Mouse (Mus musculus) right cerebral cortex, postnatal 4 days (tissue): ENCODE measurements around the gene Polr2a.

Source experiments
- DNase-seq: peaks from one replicate; pipeline ENCODE4 v3.0.0-alpha.2; 2022

Polr2a gene

DNA sequence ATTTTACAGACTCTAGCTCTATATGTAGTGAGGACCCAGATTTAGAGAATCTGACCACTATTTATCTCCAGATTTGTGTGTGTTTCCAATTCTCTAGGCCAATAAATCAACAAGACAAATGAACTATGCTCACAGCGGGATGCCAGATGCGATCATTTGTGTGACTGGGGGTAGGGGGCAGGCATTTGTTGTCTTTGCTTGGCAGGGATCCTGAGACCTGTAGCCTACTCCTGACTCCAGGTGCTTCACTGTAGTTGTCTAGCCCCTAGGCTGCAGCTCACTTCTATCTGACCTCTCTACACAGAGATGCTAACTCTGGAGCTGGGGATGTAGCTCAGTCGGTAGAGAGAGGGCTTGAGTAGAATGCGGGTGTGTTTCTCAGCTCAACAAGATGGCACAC, 23.4 kb upstream of the Polr2a start:
- DNase-seq = no peak

DNA sequence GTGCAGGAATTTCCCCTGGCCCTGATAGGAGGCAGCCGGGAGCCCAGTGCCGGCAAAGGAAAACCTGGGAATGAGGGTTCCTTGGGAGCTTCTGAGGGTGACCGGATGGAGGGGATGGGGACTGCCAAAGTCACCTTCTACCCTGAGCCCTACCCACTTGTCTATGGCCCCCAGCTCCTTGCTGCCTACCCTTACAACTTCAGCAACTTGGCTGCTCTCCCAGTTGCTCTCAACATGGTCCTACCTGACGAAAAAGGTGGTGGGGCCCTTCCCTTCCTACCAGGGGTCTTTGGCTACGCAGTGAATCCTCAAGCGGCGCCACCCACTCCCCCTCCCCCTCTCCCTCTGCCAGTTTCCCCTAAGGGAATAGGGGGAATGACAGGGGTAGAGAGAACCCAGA, 20.5 kb upstream of the Polr2a start:
- DNase-seq = no peak

DNA sequence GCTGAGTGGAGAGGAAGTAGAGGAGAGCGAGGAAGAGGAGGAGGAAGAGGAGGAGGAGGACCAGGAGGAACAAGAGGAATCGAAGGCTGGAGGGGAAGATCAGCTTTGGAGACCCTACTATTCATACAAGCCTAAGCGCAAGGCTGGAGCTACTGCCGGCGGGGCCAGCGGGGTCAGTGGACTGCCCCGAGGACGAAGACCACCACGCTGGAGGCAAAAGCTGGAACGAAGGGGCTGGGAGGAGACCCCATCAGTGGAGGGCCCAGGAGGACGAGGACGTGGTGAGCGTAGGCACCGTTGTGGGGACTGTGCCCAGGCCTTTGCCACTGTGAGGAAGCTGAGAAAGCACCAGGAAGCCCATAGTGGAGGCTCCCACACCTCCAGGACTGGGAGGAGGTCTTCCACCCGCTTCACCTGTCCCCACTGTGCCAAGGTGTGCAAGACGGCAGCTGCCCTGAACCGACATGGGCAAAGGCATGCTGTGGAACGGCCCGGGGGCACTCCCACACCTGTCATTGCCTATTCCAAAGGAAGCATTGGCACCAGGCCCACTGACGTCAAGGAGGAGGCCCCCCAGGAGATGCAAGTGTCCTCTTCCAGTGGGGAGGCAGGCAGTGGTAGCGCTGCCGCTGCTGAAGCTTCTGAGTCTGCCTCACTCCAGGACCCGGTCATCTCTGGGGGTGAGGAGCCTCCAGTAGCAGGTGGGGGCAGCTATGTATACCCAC, 20.0 kb upstream of the Polr2a start:
- DNase-seq = no peak

DNA sequence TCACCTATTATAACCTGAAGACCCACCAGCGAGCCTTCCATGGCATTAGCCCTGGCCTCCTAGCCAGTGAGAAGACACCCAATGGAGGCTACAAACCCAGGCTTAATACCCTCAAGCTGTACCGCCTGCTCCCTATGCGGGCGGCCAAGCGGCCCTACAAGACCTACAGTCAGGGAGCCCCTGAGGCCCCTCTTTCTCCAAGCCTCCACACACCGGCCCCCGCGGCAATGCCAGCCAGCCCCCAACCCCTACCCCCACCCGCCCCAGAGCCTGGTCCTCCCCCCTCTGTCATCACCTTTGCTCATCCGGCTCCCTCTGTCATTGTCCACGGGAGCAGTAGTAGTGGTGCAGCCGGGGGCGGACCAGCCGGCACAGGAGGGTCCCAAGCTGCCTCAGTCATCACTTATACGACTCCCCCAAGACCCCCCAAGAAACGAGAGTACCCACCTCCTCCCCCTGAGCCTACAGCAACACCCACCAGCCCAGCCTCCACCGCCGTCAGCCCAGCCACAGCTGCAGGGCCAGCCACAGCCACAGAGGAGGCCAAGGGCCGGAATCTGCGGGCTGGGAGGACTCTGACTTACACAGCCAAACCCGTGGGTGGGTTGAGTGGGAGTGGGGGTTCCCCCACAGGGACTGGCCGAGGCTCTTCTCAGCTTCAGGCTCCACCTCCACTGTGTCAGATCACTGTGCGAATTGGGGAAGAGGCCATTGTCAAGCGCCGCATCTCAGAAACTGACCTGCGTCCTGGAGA, 19.2 kb upstream of the Polr2a start:
- DNase-seq = no peak

DNA sequence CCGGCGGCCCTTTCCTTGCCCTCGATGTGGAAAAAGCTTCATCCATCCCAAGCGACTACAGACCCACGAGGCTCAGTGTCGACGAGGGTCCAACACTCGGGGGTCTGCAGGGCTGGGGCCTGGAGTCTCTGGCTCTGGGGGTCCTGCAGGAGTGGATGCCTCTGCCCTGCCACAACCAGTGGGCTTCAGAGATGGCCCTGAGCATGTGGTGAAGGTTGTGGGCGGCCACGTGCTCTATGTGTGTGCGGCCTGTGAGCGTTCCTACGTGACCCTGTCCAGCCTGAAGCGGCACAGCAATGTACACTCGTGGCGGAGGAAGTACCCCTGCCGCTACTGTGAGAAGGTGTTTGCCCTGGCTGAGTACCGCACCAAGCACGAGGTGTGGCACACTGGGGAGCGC, 18.1 kb upstream of the Polr2a start:
- no peak for DNase-seq

DNA sequence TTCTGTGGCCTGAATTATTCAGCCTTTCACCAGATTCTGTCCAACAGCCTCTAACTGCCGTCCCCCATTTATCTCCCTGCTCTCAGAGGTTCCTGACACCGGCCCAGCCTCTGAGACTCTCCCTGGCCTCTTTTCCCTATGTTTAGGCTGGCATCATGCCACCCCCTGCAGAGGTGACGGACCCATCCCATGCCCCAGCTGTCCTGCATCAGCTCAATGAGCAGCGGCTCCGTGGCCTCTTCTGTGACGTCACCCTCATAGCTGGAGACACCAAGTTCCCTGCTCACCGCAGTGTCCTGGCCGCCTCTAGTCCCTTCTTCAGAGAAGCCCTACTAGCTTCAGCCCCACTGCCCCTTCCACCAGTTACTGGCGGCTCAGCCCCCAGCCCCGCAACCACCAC, 17.3 kb upstream of the Polr2a start:
- no peak for DNase-seq

DNA sequence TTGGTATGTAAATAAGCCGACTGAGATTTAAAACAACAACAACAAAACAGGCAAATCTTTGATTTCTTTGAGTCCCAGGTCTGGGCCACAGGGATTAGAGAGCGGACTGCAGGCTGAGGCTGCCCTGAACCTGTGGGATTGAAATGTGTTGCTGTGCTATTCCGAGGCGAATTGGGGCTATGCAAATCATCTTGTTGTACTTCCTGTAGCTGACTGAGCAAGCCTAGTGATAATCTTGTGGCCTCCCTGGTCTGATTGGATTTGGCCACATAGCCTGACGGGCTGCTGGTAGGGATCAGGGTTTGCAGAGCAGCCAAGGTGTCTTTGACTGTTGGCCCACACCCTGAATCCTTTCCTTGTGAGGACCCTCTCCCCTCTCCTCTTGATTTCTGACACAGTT, 16.5 kb upstream of the Polr2a start:
- no peak for DNase-seq

DNA sequence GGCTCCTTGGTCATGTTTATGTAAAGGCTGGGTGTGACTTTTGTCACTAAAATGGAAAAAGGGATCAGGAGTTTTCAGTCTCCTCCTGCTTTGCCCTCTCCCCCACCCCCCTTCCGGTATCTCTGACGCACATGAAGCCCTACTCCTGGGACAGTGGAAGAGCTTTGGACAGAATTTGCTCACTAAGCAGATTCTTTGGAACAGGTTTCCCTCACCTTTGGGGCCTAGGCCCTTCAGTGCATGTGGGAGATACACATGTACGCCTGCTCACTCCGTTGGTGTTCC, 9.1 kb upstream of the Polr2a start:
- DNase-seq = no peak

DNA sequence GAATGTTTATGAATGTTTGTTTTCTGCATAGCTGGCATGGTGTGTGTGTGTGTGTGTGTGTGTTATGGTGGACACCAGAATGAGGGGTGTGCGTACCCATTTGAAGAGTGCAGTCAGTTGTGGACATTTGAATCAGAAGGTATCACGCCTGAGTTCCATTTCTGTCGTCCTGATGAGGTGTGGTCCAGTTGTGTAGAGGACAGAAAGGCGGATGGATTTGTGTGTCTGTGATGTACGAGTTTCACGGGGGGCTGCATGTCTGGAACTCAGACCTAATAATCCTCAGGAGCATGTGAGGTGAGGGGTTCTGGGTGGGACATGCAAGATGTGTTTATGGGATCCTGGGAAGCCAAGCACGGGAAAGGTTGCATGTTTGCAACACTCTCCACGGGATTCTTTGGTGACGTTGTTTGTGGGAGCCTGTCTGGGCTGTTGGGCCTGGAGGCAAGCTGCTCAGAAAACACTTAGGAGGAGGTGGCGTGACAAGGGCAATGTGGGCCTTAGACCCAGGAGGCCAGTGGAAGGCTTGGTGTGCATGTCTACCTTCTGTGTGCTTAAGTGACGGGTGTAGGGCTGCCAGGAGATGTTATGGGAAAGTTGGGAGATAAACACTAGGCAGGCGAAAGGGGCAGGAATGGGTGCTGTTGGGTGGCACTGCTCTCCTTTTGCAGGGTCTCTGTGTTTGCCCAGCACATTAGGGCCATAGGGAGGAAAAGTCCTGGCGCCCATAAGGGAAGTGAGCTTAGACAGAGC, 8.6 kb upstream of the Polr2a start:
- no peak for DNase-seq

DNA sequence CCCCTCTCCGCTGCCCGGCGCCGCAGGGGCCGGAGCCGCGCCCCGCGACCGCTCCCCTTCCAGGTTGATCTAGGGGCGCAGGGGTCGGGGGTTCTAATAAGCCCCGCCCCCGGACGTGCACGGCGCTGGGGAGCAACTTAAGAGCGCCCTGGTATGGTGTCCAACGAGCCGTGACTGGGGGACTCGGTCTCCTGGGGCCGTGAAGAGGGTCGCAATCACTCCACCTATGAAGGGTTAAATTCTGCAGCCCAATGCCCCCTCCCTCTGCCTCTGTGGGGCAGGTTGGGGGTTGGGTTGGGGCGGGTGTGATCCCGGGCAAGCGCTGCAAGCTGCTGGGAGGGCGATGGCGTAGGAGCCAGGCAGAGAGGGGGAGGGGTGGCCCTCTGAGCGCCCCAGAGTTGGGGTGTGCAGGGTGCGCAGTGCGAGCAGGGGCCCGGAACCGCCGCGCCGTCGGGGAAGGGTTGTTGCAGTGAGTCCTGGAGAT, 7.7 kb upstream of the Polr2a start:
- peak; percentile 73 for DNase-seq

DNA sequence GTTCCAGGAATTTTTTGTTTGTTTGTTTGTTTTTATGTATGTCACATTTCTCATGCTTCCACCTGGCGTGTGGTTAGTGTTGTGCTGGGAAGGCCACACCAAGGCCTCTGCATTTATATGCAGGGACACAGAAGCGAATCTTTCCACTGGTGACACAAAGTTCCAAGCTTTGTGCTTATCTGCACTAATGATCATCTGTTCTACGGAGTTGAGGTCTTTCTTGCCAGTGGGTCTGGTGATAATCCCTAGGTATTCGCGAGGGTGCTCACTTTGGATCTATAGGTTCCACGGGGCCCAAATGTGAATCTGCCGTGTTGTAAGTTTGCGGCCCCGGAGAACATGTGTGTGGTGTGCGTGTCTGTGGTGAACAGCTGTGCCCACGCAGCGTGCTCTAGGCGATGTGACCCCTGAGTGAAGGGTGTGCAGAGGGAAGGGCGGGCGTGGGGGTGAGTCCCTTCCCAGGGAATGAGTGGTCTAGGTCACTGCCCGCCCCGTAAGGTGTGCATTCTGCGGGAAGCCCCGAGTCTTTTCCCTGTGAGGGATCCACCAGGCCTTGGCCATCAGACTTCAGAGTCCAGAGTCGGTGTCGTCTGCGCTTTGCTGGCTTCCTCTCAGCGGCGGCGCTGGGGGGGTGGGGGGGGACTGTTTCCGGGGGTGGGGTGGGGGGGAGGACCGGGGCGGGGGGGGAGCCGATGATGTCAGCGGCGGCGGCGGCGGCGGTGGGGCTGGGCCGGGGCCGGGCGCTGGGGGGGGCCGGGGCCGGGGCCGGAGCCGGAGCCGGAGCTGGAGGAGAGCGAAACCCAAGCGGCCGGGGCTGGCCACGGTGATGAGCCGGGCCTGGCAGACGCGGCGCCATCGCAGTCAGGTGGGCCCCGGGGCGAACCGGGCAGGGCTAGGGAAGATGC, 7.0 kb upstream of the Polr2a start, which contains the start of gene Zbtb4:
TSS of gene Zbtb4 (plus strand) at position 692 of the 905 bp plus-strand sequence.
- peak; percentile 64 for DNase-seq

DNA sequence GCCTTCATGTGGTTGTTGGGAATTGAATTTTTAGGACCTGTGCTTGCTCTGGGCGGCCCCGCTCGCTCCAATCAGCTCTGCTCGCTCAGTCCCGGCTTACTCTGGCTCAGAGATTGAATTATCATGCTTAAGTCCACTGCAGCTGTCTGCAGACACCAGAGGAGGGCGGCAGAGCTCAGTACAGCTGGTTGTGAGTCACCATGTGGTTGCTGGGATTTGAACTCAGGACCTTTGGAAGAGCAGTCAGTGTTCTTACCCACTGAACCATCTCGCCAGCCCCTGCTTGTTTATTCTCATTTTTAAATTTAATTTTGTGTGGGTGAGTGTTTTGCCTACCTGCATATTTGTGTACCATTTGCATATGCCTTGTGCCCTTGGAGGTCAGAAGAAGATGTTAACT, 5.1 kb upstream of the Polr2a start:
- no peak for DNase-seq

DNA sequence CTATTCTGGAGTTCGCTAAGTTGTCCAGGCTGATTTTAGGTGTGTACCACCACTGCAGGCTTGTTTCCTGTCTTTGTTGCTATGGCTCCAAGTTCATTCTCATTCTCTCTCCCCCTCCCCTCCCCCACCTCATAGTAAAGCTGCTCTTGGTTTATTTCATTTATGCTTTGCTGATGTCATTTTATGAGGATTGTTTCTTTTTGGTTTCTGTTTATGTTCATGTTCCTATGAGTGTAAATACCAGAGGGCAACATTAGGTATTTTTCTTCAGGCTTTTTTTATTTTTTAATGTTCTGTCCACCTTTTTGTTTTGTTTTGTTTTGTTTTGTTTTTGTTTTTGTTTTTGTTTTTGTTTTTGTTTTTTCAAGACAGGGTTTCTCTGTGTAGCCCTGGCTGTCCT, 3.4 kb upstream of the Polr2a start, which contains the start of gene Slc35g3:
TSS of gene Slc35g3 (minus strand) at position 101 of the 400 bp plus-strand sequence.
- DNase-seq = no peak

DNA sequence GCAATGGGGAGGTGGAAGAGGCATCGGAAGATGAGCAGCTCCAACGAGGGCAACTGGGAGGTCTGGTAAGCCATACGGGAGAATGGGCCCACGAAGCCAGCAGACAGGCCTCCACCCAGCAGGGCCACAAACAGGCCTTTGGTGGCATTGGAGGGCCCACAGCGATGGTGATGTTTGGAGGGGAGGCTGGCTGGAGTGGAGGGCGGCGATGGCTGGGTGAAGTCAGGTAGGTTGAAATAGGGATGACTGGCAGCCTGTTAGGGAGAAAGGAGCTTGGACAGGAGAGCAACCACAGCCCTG, 2.4 kb upstream of the Polr2a start:
- DNase-seq = no peak

DNA sequence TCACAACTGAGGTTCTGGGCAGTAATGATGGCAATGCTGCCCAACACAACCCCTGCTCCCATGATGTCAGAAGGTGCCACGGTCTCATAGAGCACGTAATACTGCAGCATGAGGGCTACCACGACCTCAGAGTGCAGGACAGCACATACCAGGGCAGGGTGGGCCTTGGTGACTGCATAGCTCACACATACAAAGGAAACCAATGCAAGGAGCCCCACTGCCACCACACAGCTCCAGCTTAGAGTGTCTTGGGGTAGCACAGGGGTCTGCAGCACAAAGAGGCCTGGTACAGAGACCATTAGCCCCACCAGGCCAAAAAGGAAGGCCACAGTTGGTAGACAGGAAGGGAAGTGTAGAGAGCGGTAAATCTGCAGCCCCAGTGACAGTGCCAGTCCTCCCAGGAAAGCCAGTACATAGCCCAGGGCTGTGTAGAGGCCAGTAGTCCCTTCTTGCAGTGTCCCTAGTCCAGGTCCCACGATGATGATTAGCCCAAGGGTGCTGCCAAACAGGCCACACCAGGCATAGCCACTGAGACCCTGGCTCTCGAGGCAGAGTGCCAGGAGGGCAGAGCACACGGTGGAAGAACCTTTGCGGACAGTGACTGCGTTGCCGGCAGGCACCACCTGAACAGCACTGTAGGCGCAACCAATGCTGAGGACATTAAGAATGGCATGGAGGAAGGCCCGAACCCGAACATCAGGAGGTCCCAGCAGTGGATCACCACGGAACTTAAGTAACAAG, 1.9 kb upstream of the Polr2a start:
- no peak for DNase-seq

DNA sequence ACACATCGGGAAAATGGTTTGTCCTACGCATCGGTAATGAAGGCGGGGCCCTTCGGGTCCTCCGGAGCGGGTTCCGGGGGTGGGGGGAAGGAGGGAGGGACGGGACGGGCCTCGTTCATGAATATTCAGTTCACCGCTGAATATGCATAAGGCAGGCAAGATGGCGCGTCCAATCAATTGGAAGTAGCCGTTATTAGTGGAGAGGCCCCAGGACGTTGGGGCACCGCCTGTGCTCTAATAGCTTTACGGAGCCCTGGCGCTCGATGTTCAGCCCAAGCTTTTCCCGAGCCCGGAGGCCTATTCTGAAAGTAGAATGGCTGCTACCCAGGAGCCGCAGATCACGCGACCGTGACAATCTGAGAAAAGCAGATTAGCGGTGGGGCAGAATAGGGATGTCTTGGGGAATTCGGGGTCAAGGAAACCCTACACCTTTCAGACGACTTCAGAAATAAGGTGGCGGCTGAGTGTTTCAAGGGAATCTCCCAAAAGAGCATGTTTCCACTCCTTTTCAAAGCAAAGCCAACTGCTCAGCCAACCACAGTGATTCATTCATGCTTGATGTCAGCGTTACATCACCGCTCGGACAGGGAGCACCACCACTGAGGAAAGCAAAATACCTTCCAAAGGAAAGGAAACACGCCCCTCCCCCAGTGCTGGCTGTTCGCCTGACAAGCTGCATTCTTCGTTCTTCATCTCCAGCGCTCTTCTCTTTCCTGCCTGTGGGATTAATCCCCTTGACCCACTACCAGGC, 709 bp upstream of the Polr2a start:
- peak; percentile 88 for DNase-seq

DNA sequence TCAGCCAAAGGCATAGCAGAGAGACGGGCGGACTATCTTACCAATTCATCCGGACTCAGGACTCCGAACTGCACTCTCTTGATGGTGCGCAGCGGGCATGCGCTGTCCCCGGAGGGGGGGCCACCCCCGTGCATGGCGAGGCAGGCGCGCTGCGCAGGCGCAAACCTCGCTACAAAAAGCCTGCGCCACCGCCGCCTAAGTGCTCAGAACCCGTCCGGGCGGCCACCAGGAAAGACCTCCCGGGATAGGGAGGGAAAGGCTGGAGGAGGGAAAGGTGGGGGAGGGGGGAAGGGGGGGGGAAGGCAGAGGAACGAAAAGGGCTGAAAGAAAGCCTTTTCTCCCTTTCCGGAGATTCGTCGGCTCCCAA, 364 bp downstream of the Polr2a start:
- DNase-seq = peak; percentile 98

DNA sequence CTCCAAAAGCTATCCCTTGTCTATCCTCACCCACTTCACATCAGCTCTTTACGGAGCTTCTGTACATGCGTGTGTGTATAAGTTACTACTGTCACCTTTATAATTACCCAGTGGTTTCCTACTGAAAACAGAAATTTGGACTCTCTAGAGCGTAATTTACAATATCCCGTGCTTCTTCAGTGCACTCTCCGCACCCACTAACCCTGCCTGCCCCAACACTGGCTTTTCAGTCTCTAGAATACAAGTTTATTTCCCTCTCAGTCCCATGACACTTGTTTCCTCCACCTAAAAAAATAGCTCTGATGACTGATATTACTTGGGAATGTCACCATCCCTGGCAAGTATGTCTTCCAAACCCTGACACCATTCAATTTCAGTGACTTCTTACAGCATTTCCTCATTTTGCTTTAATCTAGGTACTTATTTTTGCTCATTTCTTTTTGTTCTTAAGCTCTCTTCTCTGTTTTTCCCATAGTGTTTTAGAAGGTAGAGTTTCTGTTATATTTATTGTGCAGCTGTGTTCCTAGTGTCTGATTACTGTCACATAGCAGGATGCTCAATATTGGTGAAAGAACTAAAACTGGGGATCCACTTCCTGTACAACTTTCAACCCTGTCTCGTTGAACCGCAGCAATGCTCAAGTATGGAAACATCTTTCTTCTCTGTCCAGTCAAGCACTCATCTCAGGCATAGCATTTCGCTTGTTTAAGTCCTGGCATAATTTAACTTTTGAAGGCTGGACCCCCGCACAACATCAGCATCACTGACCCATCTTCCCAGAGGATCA, 941 bp downstream of the Polr2a start:
- no peak for DNase-seq

DNA sequence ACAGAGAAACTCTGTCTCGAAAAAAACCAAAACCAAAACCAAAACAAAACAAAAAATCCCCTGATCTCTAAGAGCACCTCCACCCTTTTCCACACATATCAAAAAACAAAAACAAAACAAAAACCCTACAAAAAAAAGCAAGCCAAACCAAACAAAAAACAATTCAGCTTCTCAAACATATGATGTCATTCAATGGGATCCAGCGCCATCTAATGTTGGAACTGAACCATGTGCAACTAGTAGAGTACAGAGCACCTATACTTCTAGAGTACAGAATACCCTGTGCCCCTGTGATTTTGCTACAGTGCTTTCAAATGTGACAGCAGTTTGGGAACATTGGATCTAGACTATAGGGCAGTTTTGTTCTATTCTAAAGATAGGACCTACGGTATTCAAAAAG, 3.7 kb downstream of the Polr2a start:
- no peak for DNase-seq

DNA sequence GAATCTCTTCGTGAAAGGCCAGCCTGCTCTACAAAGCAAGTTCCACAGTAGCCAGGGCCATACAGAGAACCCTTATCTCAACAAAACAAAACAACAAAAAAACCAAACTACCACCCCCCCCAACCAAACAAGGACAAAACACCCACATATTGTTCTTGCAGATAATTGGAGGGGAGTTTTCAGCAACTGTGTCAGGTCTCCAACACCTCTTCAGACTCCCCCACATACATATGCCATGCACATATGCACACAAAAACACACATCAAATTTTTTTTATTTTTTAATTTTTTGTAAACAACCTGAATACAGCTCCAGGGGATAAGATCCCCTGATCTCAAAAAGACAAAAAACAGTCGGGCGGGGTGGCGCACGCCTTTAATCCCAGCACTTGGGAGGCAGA, 4.2 kb downstream of the Polr2a start:
- DNase-seq = no peak

DNA sequence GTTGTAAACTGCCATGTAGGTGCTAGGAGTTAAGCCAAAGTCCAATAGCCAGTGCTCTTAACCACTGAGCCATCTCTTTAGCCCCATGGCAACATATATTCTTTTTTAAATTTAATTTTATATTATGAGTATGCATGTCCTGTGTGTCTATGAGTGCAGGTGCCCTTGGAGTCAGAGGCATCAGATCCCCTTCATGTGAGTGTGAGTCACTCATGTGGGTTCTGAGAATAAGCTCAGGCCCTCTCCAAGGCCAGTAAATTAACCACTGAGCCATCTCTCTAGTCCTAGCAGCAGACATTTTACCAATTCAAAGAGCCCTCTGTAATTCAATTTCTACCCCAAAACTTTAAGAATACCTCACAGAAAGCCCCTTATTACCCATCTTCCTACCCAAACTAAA, 5.8 kb downstream of the Polr2a start:
- no peak for DNase-seq
